Comparison of ENCODE assay signal across 19 mouse cellular contexts in genomic region chr8:8421713-8422112, GRCm38 (mm10).
DNase-seq lines count a peak whose midpoint lies in the region; ATAC-seq and TF ChIP-seq lines count a peak whose summit lies in the region.
"Had no signal": no experiment of that assay in that cellular context is flagged by ENCODE, and none has a peak within 500 bp of the region (broad histone marks: within the 10 kb centered on the region; RNA-seq: fewer than 3 reads in every experiment).

No protein-coding gene starts in this region.

- TF ChIP-seq POLR2A in cerebellum, adult 2 months (IDR thresholded peaks at IDR 0.05; ENCODE audit: borderline replicate concordance, insufficient read depth, low read length), result no peak

- H3K27me3 ChIP-seq in cerebellum, adult 2 months (ENCODE audit: control insufficient read depth, insufficient read depth, low read length), result no peaks in the 10 kb centered on the region
- no peaks in the 10 kb centered on the region for H3K27me3 ChIP-seq in heart, embryonic 11.5 days (ENCODE audit: control insufficient read depth, insufficient read depth, low read length)
- H3K27me3 ChIP-seq: neural tube, embryonic 12.5 days had no signal

- no peaks in the 10 kb centered on the region for H3K4me1 ChIP-seq in cerebellum, adult 2 months (ENCODE audit: control insufficient read depth, insufficient read depth, low read length)
- no peaks in the 10 kb centered on the region for H3K4me1 ChIP-seq in heart, embryonic 11.5 days (ENCODE audit: control insufficient read depth, insufficient read depth, low read length)
- H3K4me1 ChIP-seq: midbrain, embryonic 12.5 days; neural tube, embryonic 12.5 days had no signal

- no peak overlapping the region for H3K4me2 ChIP-seq in heart, embryonic 11.5 days
- H3K4me2 ChIP-seq: limb, embryonic 12.5 days; midbrain, embryonic 12.5 days; neural tube, embryonic 12.5 days had no signal

- H3K27ac ChIP-seq in cerebellum, adult 2 months (ENCODE audit: insufficient read depth, low read length), result no peak overlapping the region
- no peak overlapping the region for H3K27ac ChIP-seq in heart, embryonic 11.5 days (ENCODE audit: low read depth, low read length)
- H3K27ac ChIP-seq: gastrocnemius, adult 2 months; limb, embryonic 12.5 days; midbrain, embryonic 12.5 days; neural tube, embryonic 12.5 days had no signal

- peak; percentile 31 to 66 for DNase-seq in cerebellum, adult 2 months
- DNase-seq in cerebellum, adult 11 months, result no peak
- DNase-seq in heart, adult 18-20 months, result peak; percentile 46 to 58
- peak; percentile 16 for DNase-seq in ovary, adult 18-20 months (ENCODE audit: low spot score)
- no peak for DNase-seq in ovary, postnatal 14 days (ENCODE audit: low spot score)
- DNase-seq in heart, postnatal 4 days, result peak; percentile 66
- DNase-seq in urinary bladder, adult 2 months (ENCODE audit: low spot score), result no peak
- DNase-seq: adrenal gland, postnatal 10 days; B cell, adult 2 months; gastrocnemius, adult 2 months; kidney, adult 2 months; kidney, postnatal 4 days; spleen, adult 18-20 months; thymus, postnatal 4 days had no signal

- no peak overlapping the region for H3K9ac ChIP-seq in heart, embryonic 11.5 days (ENCODE audit: low read depth, low read length)
- H3K9ac ChIP-seq: limb, embryonic 12.5 days; midbrain, embryonic 12.5 days; neural tube, embryonic 12.5 days had no signal

- H3K9me3 ChIP-seq in heart, embryonic 11.5 days (replicated peaks; ENCODE audit: control insufficient read depth, low read length), result no peaks in the 10 kb centered on the region
- H3K9me3 ChIP-seq: midbrain, embryonic 12.5 days; neural tube, embryonic 12.5 days had no signal

- TF ChIP-seq CTCF in cerebellum, adult 2 months (IDR thresholded peaks at IDR 0.05; ENCODE audit: borderline replicate concordance, insufficient read depth, low read depth, low read length), result no peak

- WGBS in cerebellum, adult 2 months, result 7% methylated on average over 5 of the region's 5 CpGs
- 62% methylated on average over 5 of the region's 5 CpGs for WGBS in heart, embryonic 11.5 days (ENCODE audit: insufficient replicate concordance)

- no peak for ATAC-seq in heart, embryonic 11.5 days (replicated peaks; ENCODE audit: insufficient number of reproducible peaks, low FRiP score, low TSS enrichment)

- H3K4me3 ChIP-seq in cerebellum, adult 2 months (replicated peaks; ENCODE audit: insufficient read depth, low read depth, low read length), result no peak overlapping the region
- no peak overlapping the region for H3K4me3 ChIP-seq in heart, embryonic 11.5 days (ENCODE audit: low read depth, low read length)
- H3K4me3 ChIP-seq: erythroblast, embryonic 14.5 days; gastrocnemius, adult 2 months; limb, embryonic 12.5 days; midbrain, embryonic 12.5 days; neural tube, embryonic 12.5 days had no signal

- H3K36me3 ChIP-seq in heart, embryonic 11.5 days (ENCODE audit: control insufficient read depth, insufficient read depth, low read length), result no peaks in the 10 kb centered on the region
- H3K36me3 ChIP-seq: limb, embryonic 12.5 days; midbrain, embryonic 12.5 days; neural tube, embryonic 12.5 days had no signal

Comparison
In these comparisons a context has a peak if more than half of its experiments do, and no peak if none do; other contexts are left out.
1. DNase-seq: peak in cerebellum, adult 2 months (2 of 2), heart, adult 18-20 months (2 of 2), ovary, adult 18-20 months (single experiment) and heart, postnatal 4 days (single experiment); none in cerebellum, adult 11 months (single experiment), ovary, postnatal 14 days (single experiment) and urinary bladder, adult 2 months (single experiment).